Mouse (Mus musculus) CH12.LX (cell line): ENCODE data around the gene Trmt11.

ENCODE experiments used
- CTCF ChIP-seq, 2 experiments: IDR thresholded peaks in 1 of 2; conservative IDR thresholded peaks in 1 of 2; 2 replicates each; pipeline ENCODE4 v1.5.1; 2011 to 2012; ENCODE audit warnings: low read depth in 2 of 2, low read length in 2 of 2, improper control_type of control experiment in 1 of 2, inconsistent platforms in 1 of 2, mild to moderate bottlenecking in 1 of 2, moderate library complexity in 1 of 2
- EP300 ChIP-seq: IDR thresholded peaks from 2 replicates; pipeline ENCODE4 v1.6.1; 2011; ENCODE audit warnings: low read length, improper control_type of control experiment
- MAZ ChIP-seq: IDR thresholded peaks from 2 replicates; pipeline ENCODE4 v1.6.1; 2012; ENCODE audit warnings: low read depth, mild to moderate bottlenecking, inconsistent platforms, low read length, improper control_type of control experiment, moderate library complexity
- MEF2A ChIP-seq: IDR thresholded peaks from 2 replicates; pipeline ENCODE4 v1.6.1; 2014; ENCODE audit warnings: low read depth, mild to moderate bottlenecking, inconsistent platforms, low read length, improper control_type of control experiment, borderline replicate concordance
- NELFE ChIP-seq: IDR thresholded peaks from 2 replicates; pipeline ENCODE4 v1.6.1; 2011; ENCODE audit warnings: low read depth, low read length, improper control_type of control experiment
- NRF1 ChIP-seq: IDR thresholded peaks from 2 replicates; pipeline ENCODE4 v1.6.1; 2014; ENCODE audit warnings: low read depth, mild to moderate bottlenecking, inconsistent platforms, low read length, improper control_type of control experiment, moderate library complexity
- POLR2A ChIP-seq: IDR thresholded peaks from 2 replicates; pipeline ENCODE4 v1.6.1; 2011; ENCODE audit warnings: low read depth, mild to moderate bottlenecking, improper control_type of control experiment, low read length
- RCOR1 ChIP-seq: conservative IDR thresholded peaks from 2 replicates; pipeline ENCODE4 v1.6.1; 2012; ENCODE audit warnings: low read depth, mild to moderate bottlenecking, inconsistent platforms, low read length, improper control_type of control experiment
- SMC3 ChIP-seq: IDR thresholded peaks from 2 replicates; pipeline ENCODE4 v1.6.1; 2011; ENCODE audit warnings: low read depth, low read length, improper control_type of control experiment
- TBP ChIP-seq: conservative IDR thresholded peaks from 2 replicates; pipeline ENCODE4 v1.6.1; 2011; ENCODE audit warnings: low read depth, low read length, improper control_type of control experiment
- ZC3H11A ChIP-seq: IDR thresholded peaks from 2 replicates; pipeline ENCODE4 v1.6.1; 2012; ENCODE audit warnings: low read depth, mild to moderate bottlenecking, inconsistent platforms, low read length, improper control_type of control experiment
- ZMIZ1 ChIP-seq: IDR thresholded peaks from 2 replicates; pipeline ENCODE4 v1.6.1; 2012; ENCODE audit warnings: low read depth, mild to moderate bottlenecking, inconsistent platforms, low read length, improper control_type of control experiment

DNA sequence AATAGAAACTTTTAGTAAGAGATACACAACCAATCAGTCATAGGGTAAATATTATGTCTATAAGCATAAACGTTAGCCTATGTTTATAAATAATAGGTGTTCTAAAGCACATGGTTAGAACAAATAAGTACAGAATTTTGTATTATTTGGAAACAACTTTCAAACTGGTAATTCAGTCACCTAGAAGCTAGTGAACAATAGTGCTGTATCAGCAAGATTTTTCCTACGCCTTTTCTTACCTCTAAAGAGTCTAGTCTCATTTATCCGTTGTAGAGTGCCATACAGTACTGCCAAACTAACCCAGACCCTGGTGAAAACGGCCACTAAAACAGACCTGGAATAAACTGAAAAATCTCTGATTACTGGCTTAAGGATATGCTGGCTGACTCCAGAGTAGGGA lies 12.5 kb upstream of the Trmt11 start:
- TF ChIP-seq RCOR1 (no peak), POLR2A (no peak), CTCF (conservative IDR thresholded peaks at IDR 0.05 in 1 of 2, IDR thresholded peaks at IDR 0.05 in 1 of 2; ENCODE audit: low read depth in 2 of 2, low read length in 2 of 2) (no peak), MEF2A (no peak), MAZ (no peak), ZMIZ1 (no peak), NELFE (no peak), EP300 (no peak), ZC3H11A (no peak), SMC3 (no peak), NRF1 (no peak), TBP (no peak)
